Mouse (Mus musculus): ENCODE results near the gene Cdkl4. TPM values are rescaled to one million over a fixed set of nuclear protein-coding genes. Genes with fewer than 3 reads are reported as not detected.

Cdkl4 gene
- total and polyA plus RNA-seq, 3 experiments, result 0.42 to 0.71 TPM; not detected in 1

- Histone ChIP-seq H3K9ac (ENCODE audit: control insufficient read depth, low read depth, low read length, poor library complexity, severe bottlenecking) (no peak overlapping the region), H3K4me3 (ENCODE audit: control insufficient read depth in 1 of 2, insufficient read depth in 1 of 2, low read depth in 2 of 2, low read length in 2 of 2) (no peak overlapping the region), H3K27me3 (ENCODE audit: control insufficient read depth in 1 of 2, insufficient read depth in 2 of 2, low read length in 2 of 2) (no peaks in the 10 kb centered on the region), H3K27ac (ENCODE audit: control insufficient read depth, low read depth, low read length) (no peak overlapping the region), H3K36me3 (ENCODE audit: control insufficient read depth in 1 of 2, insufficient read depth in 2 of 2, low read length in 2 of 2) (no peaks in the 10 kb centered on the region), H3K4me1 (ENCODE audit: control insufficient read depth in 1 of 2, insufficient read depth in 2 of 2, low read length in 2 of 2) (no peaks in the 10 kb centered on the region), H3K9me3 (replicated peaks; ENCODE audit: insufficient read depth, low read length) (no peaks in the 10 kb centered on the region), H3K79me2 (ENCODE audit: control insufficient read depth, insufficient read depth, low read length, poor library complexity) (no peaks in the 10 kb centered on the region)
- no peak for DNase-seq (ENCODE audit: low read depth, low spot score)
- TF ChIP-seq GATA1 (IDR thresholded peaks at IDR 0.05; ENCODE audit: low read depth, low read length), result no peak
- no peak for TF ChIP-seq CHD1 (IDR thresholded peaks at IDR 0.05; ENCODE audit: low read depth, low read length)
- TF ChIP-seq MAFK (IDR thresholded peaks at IDR 0.05; ENCODE audit: borderline replicate concordance, low read depth, low read length), result no peak
- no peak for TF ChIP-seq MEF2A (IDR thresholded peaks at IDR 0.05; ENCODE audit: extremely low read depth, insufficient replicate concordance, low read depth, low read length, poor library complexity, severe bottlenecking)
- no peak for TF ChIP-seq E2F4 (IDR thresholded peaks at IDR 0.05; ENCODE audit: borderline replicate concordance, low read depth, low read length)
- no peak for TF ChIP-seq POLR2A (IDR thresholded peaks at IDR 0.05; ENCODE audit: control insufficient read depth in 1 of 2, insufficient read depth in 1 of 2, low read depth in 1 of 2, low read length in 2 of 2, poor library complexity in 1 of 2)
- TF ChIP-seq MYC (IDR thresholded peaks at IDR 0.05; ENCODE audit: low read depth, low read length), result no peak
- no peak for TF ChIP-seq EP300 (IDR thresholded peaks at IDR 0.05; ENCODE audit: low read depth in 1 of 2, low read length in 2 of 2)
- no peak for TF ChIP-seq ZNF384 (IDR thresholded peaks at IDR 0.05; ENCODE audit: low read depth, low read length)
- TF ChIP-seq NRF1 (IDR thresholded peaks at IDR 0.05; ENCODE audit: insufficient read depth, low read depth, low read length, poor library complexity, severe bottlenecking), result no peak
- no peak for TF ChIP-seq POLR2AphosphoS2 (IDR thresholded peaks at IDR 0.05; ENCODE audit: low read length)
- no peak for TF ChIP-seq BHLHE40 (IDR thresholded peaks at IDR 0.05; ENCODE audit: borderline replicate concordance, low read depth, low read length)
- TF ChIP-seq UBTF (IDR thresholded peaks at IDR 0.05; ENCODE audit: borderline replicate concordance, insufficient read depth, low read depth, low read length), result no peak
- TF ChIP-seq JUND (IDR thresholded peaks at IDR 0.05; ENCODE audit: low read depth, low read length), result no peak
- TF ChIP-seq USF2 (IDR thresholded peaks at IDR 0.05; ENCODE audit: borderline replicate concordance in 1 of 2, insufficient read depth in 1 of 2, low read depth in 1 of 2, low read length in 2 of 2), result no peak
- no peak for TF ChIP-seq ELF1 (IDR thresholded peaks at IDR 0.05; ENCODE audit: low read depth, low read length)
Measured at GRCm38 (mm10) chr17:80577214-80577613, 399 bp downstream of the Cdkl4 start.

DNA sequence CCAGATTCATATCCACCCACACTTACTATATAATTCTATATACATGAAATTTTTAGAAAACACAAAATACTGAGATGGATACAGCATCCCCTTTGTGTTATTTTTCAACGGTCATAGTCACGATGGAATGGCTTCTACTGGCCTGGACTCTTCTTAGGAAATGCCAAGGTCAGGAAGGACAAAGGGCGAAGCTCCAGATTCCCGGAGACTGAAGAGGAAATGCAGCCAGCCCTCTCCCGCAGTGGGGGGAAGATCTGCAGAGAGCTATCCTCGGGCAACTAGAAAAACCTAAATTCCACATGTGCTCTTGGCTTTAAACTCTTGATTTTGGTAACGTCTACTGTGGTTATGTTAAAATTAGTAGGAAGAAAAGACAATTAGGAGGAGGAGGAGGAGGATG, 2.6 kb downstream of the Cdkl4 start:
- Histone ChIP-seq H3K79me2 (ENCODE audit: control insufficient read depth, insufficient read depth, low read length, poor library complexity) (no peaks in the 10 kb centered on the region), H3K9ac (ENCODE audit: control insufficient read depth, low read depth, low read length, poor library complexity, severe bottlenecking) (no peak overlapping the region), H3K36me3 (ENCODE audit: control insufficient read depth in 1 of 2, insufficient read depth in 2 of 2, low read length in 2 of 2) (no peaks in the 10 kb centered on the region), H3K4me1 (ENCODE audit: control insufficient read depth in 1 of 2, insufficient read depth in 2 of 2, low read length in 2 of 2) (no peaks in the 10 kb centered on the region), H3K27ac (ENCODE audit: control insufficient read depth, low read depth, low read length) (no peak overlapping the region), H3K4me3 (ENCODE audit: control insufficient read depth in 1 of 2, insufficient read depth in 1 of 2, low read depth in 2 of 2, low read length in 2 of 2) (no peak overlapping the region), H3K9me3 (replicated peaks; ENCODE audit: insufficient read depth, low read length) (no peaks in the 10 kb centered on the region), H3K27me3 (ENCODE audit: control insufficient read depth in 1 of 2, insufficient read depth in 2 of 2, low read length in 2 of 2) (no peaks in the 10 kb centered on the region)
- no peak for DNase-seq (ENCODE audit: low read depth, low spot score)
- TF ChIP-seq MEF2A (IDR thresholded peaks at IDR 0.05; ENCODE audit: extremely low read depth, insufficient replicate concordance, low read depth, low read length, poor library complexity, severe bottlenecking), result no peak
- TF ChIP-seq POLR2A (IDR thresholded peaks at IDR 0.05; ENCODE audit: control insufficient read depth in 1 of 2, insufficient read depth in 1 of 2, low read depth in 1 of 2, low read length in 2 of 2, poor library complexity in 1 of 2), result no peak
- TF ChIP-seq NRF1 (IDR thresholded peaks at IDR 0.05; ENCODE audit: insufficient read depth, low read depth, low read length, poor library complexity, severe bottlenecking), result no peak
- no peak for TF ChIP-seq JUND (IDR thresholded peaks at IDR 0.05; ENCODE audit: low read depth, low read length)
- TF ChIP-seq KAT2A (conservative IDR thresholded peaks at IDR 0.05; ENCODE audit: low read depth, low read length), result no peak
- TF ChIP-seq GABPA (IDR thresholded peaks at IDR 0.05; ENCODE audit: low read depth, low read length), result no peak
- TF ChIP-seq HCFC1 (IDR thresholded peaks at IDR 0.05; ENCODE audit: low read depth, low read length), result no peak
